Mouse (Mus musculus) forebrain, embryonic 12.5 days (tissue): ENCODE measurements around the gene Mtrr. TPM values are rescaled to one million over a fixed set of nuclear protein-coding genes. Genes with fewer than 3 reads are reported as not detected.

Experiments
- polyA plus RNA-seq: library from polyadenylated mRNA; unstranded; fragments of >200 nt; fragmentation: Nextera tagmentation; extraction: Ambion mirVana; gene quantifications from 2 replicates; pipeline ENCODE4 v1.2.1, GENCODE M21; 2016

Gene Mtrr
- polyA plus RNA-seq, 1 experiment from 2014 or later: 18.4 TPM

Other genes starting within 250 kb of the Mtrr start
- gene Fastkd3, start 85 bp upstream of the Mtrr start, polyA plus RNA-seq: 39.5 and 40.5 TPM in 2 replicates
- 0.68 and 1.1 TPM in 2 replicates for gene 1700001L19Rik, start 15.3 kb upstream of the Mtrr start, polyA plus RNA-seq